Mouse (Mus musculus) liver, embryonic 14.5 days (tissue): ENCODE data around the gene Ptgs1. TPM values are rescaled to one million over a fixed set of nuclear protein-coding genes. Genes with fewer than 3 reads are reported as not detected.
A peak's percentile ranks its signal among the peaks of the same experiment; 100 is the strongest.

Source experiments
- ATAC-seq: fragments of 200-750 bp; cut with Nextera tagmentation; 2 replicates; pipeline ENCODE4 v1.8.0; 2017; ENCODE audit warnings: moderate number of reproducible peaks, mild to moderate bottlenecking, moderate library complexity; ENCODE audit not compliant: insufficient read depth
- DNase-seq, 3 experiments: peaks; one replicate each; pipeline ENCODE4 v3.0.0-alpha.2; 2012 to 2013; ENCODE audit warnings: low read depth in 3 of 3, low spot score in 3 of 3
- H3K27ac ChIP-seq: fragments of 300-500 bp; sonication (generic); 2 replicates; pipeline ENCODE4 v1.5.1; 2014; ENCODE audit warnings: moderate library complexity, mild to moderate bottlenecking, control low read depth, inconsistent platforms
- H3K27me3 ChIP-seq: fragments of 300-500 bp; sonication (generic); 2 replicates; pipeline ENCODE4 v1.6.1; 2014; ENCODE audit warnings: mild to moderate bottlenecking, low read length, moderate library complexity; ENCODE audit not compliant: control insufficient read depth, insufficient read depth
- H3K36me3 ChIP-seq: fragments of 300-500 bp; sonication (generic); replicated peaks from 2 replicates; pipeline ENCODE4 v1.6.1; 2014; ENCODE audit warnings: low read depth; ENCODE audit not compliant: control insufficient read depth, insufficient read depth
- H3K4me1 ChIP-seq, 2 experiments: fragments of 200-500 bp in 1 of 2; fragments of 300-500 bp in 1 of 2; sonication (generic) in 1 of 2; replicated peaks; 2 replicates each; pipeline ENCODE4 v1.6.1; 2012 to 2014; ENCODE audit warnings: antibody characterized with exemption in 1 of 2, inconsistent platforms in 1 of 2, low read length in 1 of 2; ENCODE audit not compliant: control insufficient read depth in 2 of 2, insufficient read depth in 2 of 2
- H3K4me2 ChIP-seq: fragments of 300-500 bp; sonication (generic); 2 replicates; pipeline ENCODE4 v1.6.1; 2014; ENCODE audit warnings: low read depth, mild to moderate bottlenecking, control low read depth, moderate library complexity
- H3K4me3 ChIP-seq, 2 experiments: fragments of 200-500 bp in 1 of 2; fragments of 300-500 bp in 1 of 2; sonication (generic) in 1 of 2; 2 replicates each; pipeline ENCODE4 v1.5.1; 2012 to 2014; ENCODE audit warnings: low read depth in 2 of 2, low read length in 2 of 2, mild to moderate bottlenecking in 2 of 2, control low read depth in 1 of 2, inconsistent platforms in 1 of 2, moderate library complexity in 1 of 2; ENCODE audit not compliant: insufficient read depth in 1 of 2
- H3K9ac ChIP-seq: fragments of 300-500 bp; sonication (generic); replicated peaks from 2 replicates; pipeline ENCODE4 v1.6.1; 2014; ENCODE audit warnings: mild to moderate bottlenecking, control low read depth, moderate library complexity
- H3K9me3 ChIP-seq: fragments of 300-500 bp; sonication (generic); 2 replicates; pipeline ENCODE4 v1.6.1; 2016; ENCODE audit warnings: low read length, mixed read lengths; ENCODE audit not compliant: control insufficient read depth
- CTCF ChIP-seq: IDR thresholded peaks from 2 replicates; pipeline ENCODE4 v1.5.1; 2016; ENCODE audit warnings: antibody characterized with exemption, low read depth, control low read depth
- EP300 ChIP-seq: IDR thresholded peaks from 2 replicates; pipeline ENCODE4 v1.6.1; 2016; ENCODE audit warnings: antibody characterized with exemption, low read depth
- WGBS: fragments of 180-500 bp; shearing (Covaris S2); extraction: QIAGEN DNeasy Blood & Tissue Kit; methylation state at CpG from one replicate; pipeline ENCODE4 v1.1.7; 2014; ENCODE audit not compliant: insufficient replicate concordance; 5-methylcytosine and 5-hydroxymethylcytosine counted together
- polyA plus RNA-seq, 2 experiments: library from polyadenylated mRNA; depleted of rRNA in 1 of 2; stranded (reverse) in 1 of 2; unstranded in 1 of 2; fragments of >200 nt; fragmentation: Nextera tagmentation in 1 of 2; extraction: Ambion mirVana in 1 of 2; gene quantifications; 2 replicates each; pipeline versions ENCODE4 v1.2.1 to v1.2.3; 2012 to 2014

Gene Ptgs1
- polyA plus RNA-seq, 2 experiments, result 9.9 to 16.4 TPM

- ATAC-seq (no peak), DNase-seq (no peak)
- 27% methylated on average over 2 of the region's 2 CpGs for WGBS
- no peaks in the 10 kb centered on the region for H3K9me3 ChIP-seq
- H3K27ac ChIP-seq, result no peak overlapping the region
- TF ChIP-seq CTCF (no peak), EP300 (no peak)
- H3K4me1 ChIP-seq, result no peaks in the 10 kb centered on the region; a peak in 1 of 4 replicates
- no peak overlapping the region for H3K9ac ChIP-seq
- no peak overlapping the region for H3K4me2 ChIP-seq
- H3K36me3 ChIP-seq, result no peaks in the 10 kb centered on the region
- H3K27me3 ChIP-seq, result no peaks in the 10 kb centered on the region
- no peak overlapping the region for H3K4me3 ChIP-seq
These were observed 5.6 kb upstream of the Ptgs1 start for GRCm38 (mm10) chr2:36224599-36224998.

DNA sequence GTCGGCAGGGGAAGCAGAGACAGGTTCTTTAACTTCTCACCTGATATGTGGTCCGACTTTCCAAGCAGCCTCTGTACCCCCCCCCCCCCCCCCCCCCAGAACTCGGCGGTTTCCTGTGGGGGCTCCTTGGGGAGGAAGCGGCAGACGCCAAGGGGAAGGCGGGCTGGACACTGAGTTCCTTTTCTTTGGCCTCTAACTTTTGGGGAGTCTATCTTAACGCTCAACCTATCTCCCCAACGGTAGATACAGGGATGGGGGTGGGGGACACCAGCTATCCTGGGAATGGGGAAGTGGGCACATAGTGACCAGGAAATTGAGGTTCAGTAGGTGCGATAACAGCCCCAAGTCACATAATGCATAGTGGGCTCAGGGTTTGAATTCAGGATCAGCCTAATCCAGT lies 741 bp downstream of the Ptgs1 start:
- H3K4me2 ChIP-seq, result peak overlapping the region; percentile 43
- H3K4me1 ChIP-seq, result peaks cover 0 to 10% of the 10 kb centered on the region in 2 experiments; a peak in 2 of 4 replicates
- ATAC-seq, result no peak
- H3K4me3 ChIP-seq, result peak overlapping the region; percentile 36 to 56
- H3K27ac ChIP-seq, result no peak overlapping the region
- WGBS, result 9% methylated on average over 9 of the region's 10 CpGs
- no peaks in the 10 kb centered on the region for H3K9me3 ChIP-seq
- no peaks in the 10 kb centered on the region for H3K36me3 ChIP-seq
- DNase-seq, result no peak
- H3K9ac ChIP-seq, result no peak overlapping the region
- H3K27me3 ChIP-seq, result no peaks in the 10 kb centered on the region
- TF ChIP-seq CTCF (no peak), EP300 (no peak)

GRCm38 (mm10) chr2:36234526-36235368 lies 4.5 kb downstream of the Ptgs1 start:
- no peak overlapping the region for H3K4me2 ChIP-seq
- 36% methylated on average over 7 of the region's 7 CpGs for WGBS
- H3K27ac ChIP-seq, result no peak overlapping the region
- no peaks in the 10 kb centered on the region for H3K27me3 ChIP-seq
- no peak overlapping the region for H3K4me3 ChIP-seq
- no peaks in the 10 kb centered on the region for H3K36me3 ChIP-seq
- H3K4me1 ChIP-seq, result peaks cover 0 to 12% of the 10 kb centered on the region in 2 experiments; a peak in 2 of 4 replicates
- DNase-seq (no peak), ATAC-seq (no peak)
- H3K9ac ChIP-seq, result no peak overlapping the region
- H3K9me3 ChIP-seq, result no peaks in the 10 kb centered on the region
- TF ChIP-seq EP300 (no peak), CTCF (no peak)

GRCm38 (mm10) chr2:36235917-36236316 lies 5.7 kb downstream of the Ptgs1 start:
- Histone ChIP-seq H3K36me3 (no peaks in the 10 kb centered on the region), H3K27ac (no peak overlapping the region), H3K9me3 (no peaks in the 10 kb centered on the region), H3K4me3 (no peak overlapping the region), H3K4me1 (peaks cover 0 to 8% of the 10 kb centered on the region in 2 experiments; a peak in 1 of 4 replicates), H3K27me3 (no peaks in the 10 kb centered on the region), H3K4me2 (no peak overlapping the region), H3K9ac (no peak overlapping the region)
- DNase-seq, result no peak
- no peak for ATAC-seq
- TF ChIP-seq CTCF, result no peak
- TF ChIP-seq EP300, result no peak
- 46% methylated on average over 4 of the region's 4 CpGs for WGBS

DNA sequence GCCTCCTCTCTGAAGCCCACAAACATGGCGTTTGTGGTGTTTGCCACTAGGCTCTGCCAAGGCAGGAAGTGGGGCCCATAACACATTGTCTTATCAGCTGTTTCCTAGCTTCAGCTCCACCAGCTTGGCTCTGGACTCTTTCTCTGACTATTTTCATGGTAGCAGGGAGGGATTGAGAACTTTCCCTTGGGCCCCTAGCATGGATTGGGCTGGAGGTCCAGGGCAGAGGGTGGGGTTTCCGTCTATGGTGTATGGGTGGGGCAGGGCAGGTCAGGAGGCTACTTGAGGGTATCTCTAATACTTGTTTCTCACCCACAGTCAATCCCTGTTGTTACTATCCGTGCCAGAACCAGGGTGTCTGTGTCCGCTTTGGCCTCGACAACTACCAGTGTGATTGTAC lies 6.7 kb downstream of the Ptgs1 start:
- H3K4me1 ChIP-seq, result peaks cover 0 to 8% of the 10 kb centered on the region in 2 experiments; a peak in 1 of 4 replicates
- H3K27ac ChIP-seq, result no peak overlapping the region
- no peak overlapping the region for H3K4me2 ChIP-seq
- no peaks in the 10 kb centered on the region for H3K27me3 ChIP-seq
- WGBS, result 67% methylated on average over 5 of the region's 5 CpGs
- no peak for TF ChIP-seq CTCF
- no peak for TF ChIP-seq EP300
- no peaks in the 10 kb centered on the region for H3K36me3 ChIP-seq
- DNase-seq (no peak), ATAC-seq (no peak)
- H3K4me3 ChIP-seq, result no peak overlapping the region
- H3K9ac ChIP-seq, result no peak overlapping the region
- no peaks in the 10 kb centered on the region for H3K9me3 ChIP-seq
